Mouse (Mus musculus): Measurements from ENCODE around the gene Rftn1. TPM values are rescaled to one million over a fixed set of nuclear protein-coding genes. Genes with fewer than 3 reads are reported as not detected.

Gene Rftn1
- total RNA-seq, 1 experiment, result 5.0 TPM

DNA sequence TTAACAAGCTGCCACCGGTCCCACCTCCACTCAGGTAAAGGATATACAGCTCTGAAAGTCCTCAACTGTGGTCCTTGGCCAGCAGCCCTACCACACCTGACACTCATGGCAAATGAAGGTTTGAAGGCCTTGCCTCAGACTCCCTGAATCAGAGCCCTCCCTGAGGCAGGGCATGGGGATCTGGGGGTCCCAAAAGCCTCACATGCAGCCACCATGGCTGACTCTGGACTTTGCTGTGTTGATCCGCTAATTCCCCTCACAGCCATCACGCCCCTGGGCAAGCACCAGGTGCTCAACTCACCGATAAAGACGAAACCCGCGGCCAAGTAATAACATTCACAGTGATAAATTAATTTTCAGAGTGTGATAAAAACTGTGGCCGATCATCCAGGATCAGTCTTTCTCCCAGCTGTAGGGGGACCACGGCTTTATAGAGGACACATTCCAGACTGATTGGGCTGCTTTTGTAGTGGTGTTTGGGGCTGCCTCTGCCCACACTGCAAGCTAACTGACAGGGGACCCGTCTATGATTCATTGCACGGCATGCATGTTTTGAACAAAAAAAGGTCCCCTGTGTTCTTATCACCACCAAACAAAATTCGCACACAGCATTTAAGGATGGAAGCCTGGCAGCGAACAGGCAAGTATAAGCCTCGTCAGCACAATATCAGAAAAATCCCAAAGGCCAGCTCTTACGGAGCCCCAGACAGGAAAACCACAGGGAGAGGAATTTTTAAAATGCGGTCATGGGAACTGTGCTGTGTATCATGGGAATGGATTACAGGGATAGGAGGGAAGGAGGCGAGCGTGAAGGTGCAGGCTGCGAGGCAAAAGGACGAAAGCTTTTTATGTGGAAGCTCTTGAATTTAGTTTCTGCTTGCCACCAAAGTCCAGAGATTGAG is 29.3 kb downstream of the Rftn1 start:
- H3K36me3 ChIP-seq (ENCODE audit: control insufficient read depth, insufficient read depth, low read length, poor library complexity, severe bottlenecking), result no peaks in the 10 kb centered on the region
- H3K4me3 ChIP-seq (ENCODE audit: insufficient read depth in 1 of 2, low read depth in 1 of 2, low read length in 2 of 2, poor library complexity in 1 of 2, severe bottlenecking in 1 of 2), result no peak overlapping the region
- TF ChIP-seq HCFC1 (IDR thresholded peaks at IDR 0.05; ENCODE audit: borderline replicate concordance, insufficient read depth, low read length) (no peak), CHD2 (IDR thresholded peaks at IDR 0.05; ENCODE audit: low read depth, low read length) (no peak), ZNF384 (IDR thresholded peaks at IDR 0.05; ENCODE audit: low read depth, low read length) (no peak), MAFK (IDR thresholded peaks at IDR 0.05; ENCODE audit: insufficient read depth, low read depth, low read length) (no peak), ZC3H11A (IDR thresholded peaks at IDR 0.05; ENCODE audit: borderline replicate concordance, low read depth, low read length) (no peak)
- H3K9ac ChIP-seq (ENCODE audit: insufficient read depth, low read depth, low read length, poor library complexity, severe bottlenecking), result no peak overlapping the region
- in situ Hi-C loops (cut with MboI; ENCODE audit: low sequenced_read_pairs in 2 of 2, unreplicated experiment in 2 of 2), result no loop called here
- no peaks in the 10 kb centered on the region for H3K4me1 ChIP-seq (ENCODE audit: control insufficient read depth in 2 of 2, insufficient read depth in 2 of 2, low read length in 2 of 2, poor library complexity in 1 of 2)
- H3K9me3 ChIP-seq (ENCODE audit: control insufficient read depth, insufficient read depth, low read depth, low read length), result no peaks in the 10 kb centered on the region
- DNase-seq (ENCODE audit: low read depth, low spot score), result no peak
- no peak overlapping the region for H3K27ac ChIP-seq (ENCODE audit: insufficient read depth, low read depth, low read length, poor library complexity, severe bottlenecking)

DNA sequence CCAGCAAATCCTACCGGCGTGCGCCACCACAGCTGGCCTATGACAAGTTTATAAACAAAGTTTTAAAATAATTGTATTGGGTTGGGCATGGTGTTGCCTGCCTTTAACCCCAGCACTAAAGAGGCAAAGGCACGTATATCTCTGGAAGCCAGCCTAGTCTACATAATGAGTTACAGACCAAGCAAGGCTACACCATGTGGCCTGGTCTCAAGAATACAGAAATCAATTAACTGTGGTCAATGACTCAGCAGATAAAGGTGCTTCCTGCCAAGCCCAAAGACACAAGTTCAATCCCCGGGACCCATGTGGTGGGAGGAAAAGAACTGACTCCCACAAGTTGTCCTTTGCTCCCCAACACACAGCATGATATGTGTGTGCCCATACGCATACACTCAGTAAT is 30.1 kb downstream of the Rftn1 start:
- no peak for DNase-seq (ENCODE audit: low read depth, low spot score)
- TF ChIP-seq MAFK (IDR thresholded peaks at IDR 0.05; ENCODE audit: insufficient read depth, low read depth, low read length), result no peak
- no peak for TF ChIP-seq ZC3H11A (IDR thresholded peaks at IDR 0.05; ENCODE audit: borderline replicate concordance, low read depth, low read length)
- no peak for TF ChIP-seq CHD2 (IDR thresholded peaks at IDR 0.05; ENCODE audit: low read depth, low read length)
- no peak for TF ChIP-seq ZNF384 (IDR thresholded peaks at IDR 0.05; ENCODE audit: low read depth, low read length)
- TF ChIP-seq HCFC1 (IDR thresholded peaks at IDR 0.05; ENCODE audit: borderline replicate concordance, insufficient read depth, low read length), result no peak
- in situ Hi-C loops (cut with MboI; ENCODE audit: low sequenced_read_pairs in 2 of 2, unreplicated experiment in 2 of 2), result no loop called here
- H3K36me3 ChIP-seq (ENCODE audit: control insufficient read depth, insufficient read depth, low read length, poor library complexity, severe bottlenecking), result no peaks in the 10 kb centered on the region
- H3K4me1 ChIP-seq (ENCODE audit: control insufficient read depth in 2 of 2, insufficient read depth in 2 of 2, low read length in 2 of 2, poor library complexity in 1 of 2), result no peaks in the 10 kb centered on the region
- H3K9ac ChIP-seq (ENCODE audit: insufficient read depth, low read depth, low read length, poor library complexity, severe bottlenecking), result no peak overlapping the region
- no peak overlapping the region for H3K4me3 ChIP-seq (ENCODE audit: insufficient read depth in 1 of 2, low read depth in 1 of 2, low read length in 2 of 2, poor library complexity in 1 of 2, severe bottlenecking in 1 of 2)
- no peaks in the 10 kb centered on the region for H3K9me3 ChIP-seq (ENCODE audit: control insufficient read depth, insufficient read depth, low read depth, low read length)
- H3K27ac ChIP-seq (ENCODE audit: insufficient read depth, low read depth, low read length, poor library complexity, severe bottlenecking), result no peak overlapping the region

GRCm38 (mm10) chr17:50159816-50160215 is 30.7 kb downstream of the Rftn1 start:
- Histone ChIP-seq H3K27ac (ENCODE audit: insufficient read depth, low read depth, low read length, poor library complexity, severe bottlenecking) (no peak overlapping the region), H3K9me3 (ENCODE audit: control insufficient read depth, insufficient read depth, low read depth, low read length) (no peaks in the 10 kb centered on the region), H3K4me3 (ENCODE audit: insufficient read depth in 1 of 2, low read depth in 1 of 2, low read length in 2 of 2, poor library complexity in 1 of 2, severe bottlenecking in 1 of 2) (no peak overlapping the region; a peak in 1 of 4 replicates), H3K36me3 (ENCODE audit: control insufficient read depth, insufficient read depth, low read length, poor library complexity, severe bottlenecking) (no peaks in the 10 kb centered on the region), H3K9ac (ENCODE audit: insufficient read depth, low read depth, low read length, poor library complexity, severe bottlenecking) (no peak overlapping the region), H3K4me1 (ENCODE audit: control insufficient read depth in 2 of 2, insufficient read depth in 2 of 2, low read length in 2 of 2, poor library complexity in 1 of 2) (no peaks in the 10 kb centered on the region)
- in situ Hi-C loops (cut with MboI; ENCODE audit: low sequenced_read_pairs in 2 of 2, unreplicated experiment in 2 of 2), result no loop called here
- DNase-seq (ENCODE audit: low read depth, low spot score), result no peak
- TF ChIP-seq ZC3H11A (IDR thresholded peaks at IDR 0.05; ENCODE audit: borderline replicate concordance, low read depth, low read length) (no peak), HCFC1 (IDR thresholded peaks at IDR 0.05; ENCODE audit: borderline replicate concordance, insufficient read depth, low read length) (no peak), ZNF384 (IDR thresholded peaks at IDR 0.05; ENCODE audit: low read depth, low read length) (no peak), MAFK (IDR thresholded peaks at IDR 0.05; ENCODE audit: insufficient read depth, low read depth, low read length) (no peak), CHD2 (IDR thresholded peaks at IDR 0.05; ENCODE audit: low read depth, low read length) (no peak)

DNA sequence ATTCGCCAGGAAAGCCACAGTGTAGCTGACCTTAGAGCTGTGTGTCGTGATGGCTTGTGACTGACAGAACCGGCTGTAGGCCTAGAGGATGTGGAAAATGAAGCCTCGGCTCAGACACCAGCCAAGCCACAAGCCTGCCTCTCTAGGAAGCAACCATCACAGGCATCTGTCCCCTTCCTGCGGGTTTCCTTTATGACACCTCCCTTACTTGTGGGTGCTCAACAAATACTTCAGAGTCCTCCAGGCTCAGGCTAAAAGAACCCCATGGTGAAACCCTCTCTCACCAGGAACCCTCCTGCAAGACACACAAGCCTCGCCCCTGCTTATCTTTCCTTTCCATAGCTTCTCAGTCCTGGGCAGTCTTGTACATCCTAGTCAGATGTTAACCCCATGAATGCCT is 31.9 kb downstream of the Rftn1 start:
- H3K36me3 ChIP-seq (ENCODE audit: control insufficient read depth, insufficient read depth, low read length, poor library complexity, severe bottlenecking), result no peaks in the 10 kb centered on the region
- H3K4me1 ChIP-seq (ENCODE audit: control insufficient read depth in 2 of 2, insufficient read depth in 2 of 2, low read length in 2 of 2, poor library complexity in 1 of 2), result no peaks in the 10 kb centered on the region
- no peaks in the 10 kb centered on the region for H3K9me3 ChIP-seq (ENCODE audit: control insufficient read depth, insufficient read depth, low read depth, low read length)
- no peak overlapping the region for H3K9ac ChIP-seq (ENCODE audit: insufficient read depth, low read depth, low read length, poor library complexity, severe bottlenecking)
- in situ Hi-C loops (cut with MboI; ENCODE audit: low sequenced_read_pairs in 2 of 2, unreplicated experiment in 2 of 2), result no loop called here
- H3K4me3 ChIP-seq (ENCODE audit: insufficient read depth in 1 of 2, low read depth in 1 of 2, low read length in 2 of 2, poor library complexity in 1 of 2, severe bottlenecking in 1 of 2), result no peak overlapping the region
- DNase-seq (ENCODE audit: low read depth, low spot score), result no peak
- no peak overlapping the region for H3K27ac ChIP-seq (ENCODE audit: insufficient read depth, low read depth, low read length, poor library complexity, severe bottlenecking)
- TF ChIP-seq CHD2 (IDR thresholded peaks at IDR 0.05; ENCODE audit: low read depth, low read length), result no peak
- no peak for TF ChIP-seq ZNF384 (IDR thresholded peaks at IDR 0.05; ENCODE audit: low read depth, low read length)
- TF ChIP-seq ZC3H11A (IDR thresholded peaks at IDR 0.05; ENCODE audit: borderline replicate concordance, low read depth, low read length), result no peak
- TF ChIP-seq MAFK (IDR thresholded peaks at IDR 0.05; ENCODE audit: insufficient read depth, low read depth, low read length), result no peak
- TF ChIP-seq HCFC1 (IDR thresholded peaks at IDR 0.05; ENCODE audit: borderline replicate concordance, insufficient read depth, low read length), result no peak
